Mouse (Mus musculus): ENCODE data around the gene Hdac7.

The Hdac7 gene

DNA sequence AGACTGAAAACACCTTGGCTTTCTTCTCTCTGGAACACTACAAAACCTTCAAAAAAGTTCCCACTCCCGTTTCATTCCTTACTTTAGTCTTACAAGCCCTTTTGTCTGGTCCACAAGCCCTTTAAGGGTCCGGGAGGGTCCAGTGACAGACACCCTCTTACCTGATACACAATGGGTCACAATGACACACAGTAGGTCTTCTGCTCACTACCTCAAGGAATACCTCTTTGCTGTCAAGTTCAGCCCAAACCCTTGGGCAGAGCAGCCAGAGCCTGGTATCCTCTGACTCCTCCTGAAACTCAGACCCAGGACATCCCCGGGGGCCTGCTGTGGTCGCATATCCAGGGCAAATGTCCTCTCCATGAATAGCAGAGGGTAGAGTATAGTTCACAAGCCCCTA, 95.3 kb downstream of the Hdac7 start:
- DNase-seq (ENCODE audit: inconsistent age in 2 of 2, low spot score in 1 of 2), result no peak

GRCm38 (mm10) chr15:97748309-97748708, 96.0 kb downstream of the Hdac7 start:
- no peak for DNase-seq (ENCODE audit: inconsistent age in 2 of 2, low spot score in 1 of 2)

GRCm38 (mm10) chr15:97747486-97747885, 96.8 kb downstream of the Hdac7 start:
- no peak for DNase-seq (ENCODE audit: inconsistent age in 2 of 2, low spot score in 1 of 2)

DNA sequence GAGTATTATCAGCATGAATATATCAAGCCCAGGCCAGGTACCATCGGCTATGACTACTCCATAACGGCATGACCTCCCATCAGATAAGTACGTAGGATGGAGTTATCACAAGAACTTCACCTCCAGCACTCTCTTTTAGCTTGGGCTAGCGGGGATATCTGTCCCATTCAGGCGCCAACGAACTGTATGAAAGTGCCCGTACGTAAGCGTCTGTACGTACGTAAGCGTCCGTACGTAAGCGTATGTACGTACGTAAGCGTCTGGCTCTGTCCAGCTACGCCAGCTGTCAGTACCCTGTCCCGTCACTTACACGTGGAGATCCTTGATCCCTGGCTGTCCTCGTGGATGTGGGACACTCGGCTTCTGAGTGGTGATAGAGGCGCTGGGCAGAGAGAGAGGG, 97.6 kb downstream of the Hdac7 start:
- DNase-seq (ENCODE audit: inconsistent age in 2 of 2, low spot score in 1 of 2), result no peak

DNA sequence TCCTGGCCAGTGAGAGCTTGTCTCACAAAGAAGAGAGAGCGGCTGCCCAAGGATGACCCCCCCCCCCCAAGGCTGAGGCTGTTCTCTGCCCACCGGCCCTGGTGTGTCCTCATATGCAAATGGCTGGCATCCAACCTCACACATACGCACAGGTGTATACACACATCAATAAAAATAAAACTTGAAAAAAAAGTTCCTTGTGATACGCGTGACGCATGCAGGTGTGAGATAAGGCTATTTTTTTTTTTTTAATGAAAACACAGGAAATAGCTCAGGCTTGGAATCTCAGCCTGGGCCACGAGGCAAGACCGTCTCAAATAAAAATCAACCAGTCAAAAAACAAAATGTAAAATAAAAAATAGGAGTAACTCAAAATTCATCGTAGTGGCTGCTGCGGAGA, 98.0 kb downstream of the Hdac7 start:
- no peak for DNase-seq (ENCODE audit: inconsistent age in 2 of 2, low spot score in 1 of 2)

DNA sequence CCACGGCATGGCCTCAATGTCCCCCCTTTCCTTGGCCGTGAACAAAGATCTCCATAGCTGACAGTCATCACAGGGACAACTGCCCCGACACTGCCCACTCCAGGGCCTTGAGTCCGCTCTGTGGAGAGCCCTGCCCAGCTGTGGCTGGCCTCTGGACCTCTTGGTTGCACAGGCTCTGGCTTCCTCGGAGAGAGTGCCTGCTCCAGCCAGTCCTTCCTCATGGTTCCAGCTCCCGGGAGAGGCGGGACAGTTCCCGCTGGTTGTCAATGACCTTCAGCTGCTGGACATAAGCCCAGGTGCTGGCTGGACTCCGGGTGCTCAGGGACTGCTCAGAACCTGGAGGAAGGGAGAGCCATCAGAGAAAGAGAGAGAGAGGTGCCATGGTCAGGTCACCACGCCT, 99.0 kb downstream of the Hdac7 start:
- DNase-seq (ENCODE audit: inconsistent age in 2 of 2, low spot score in 1 of 2), result peak; percentile 91 to 94

GRCm38 (mm10) chr15:97744930-97745329, 99.4 kb downstream of the Hdac7 start:
- no peak for DNase-seq (ENCODE audit: inconsistent age in 2 of 2, low spot score in 1 of 2)

DNA sequence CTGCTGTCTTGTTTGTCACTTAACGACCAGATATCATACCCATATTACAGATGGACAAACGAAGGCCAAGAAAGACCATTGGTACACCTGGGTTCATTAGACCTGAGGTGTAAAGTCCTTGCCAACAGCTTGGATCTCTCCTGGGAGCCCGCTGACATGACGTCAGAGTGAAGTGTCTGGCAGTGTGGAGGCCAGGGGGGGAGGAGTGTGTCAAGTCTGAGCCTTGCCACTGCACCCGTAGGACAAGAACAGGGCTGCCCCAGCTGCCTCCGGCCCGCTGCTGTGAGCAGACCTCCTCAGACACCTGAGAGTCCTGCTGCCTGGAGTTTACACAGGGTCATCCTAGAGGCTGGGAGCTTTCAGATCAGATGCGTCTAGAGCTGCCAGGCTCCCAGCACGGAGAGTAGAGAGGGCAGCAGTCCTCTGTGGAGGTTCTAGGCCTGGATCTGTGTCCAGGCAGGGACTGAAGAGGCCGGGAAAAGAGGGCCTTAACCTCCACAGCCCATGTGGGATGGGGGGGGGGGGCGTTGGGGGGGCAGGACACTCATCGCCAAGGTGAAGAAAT, 100.3 kb downstream of the Hdac7 start:
- DNase-seq (ENCODE audit: inconsistent age in 2 of 2, low spot score in 1 of 2), result peak in 1 of 2 experiments; percentile 59

DNA sequence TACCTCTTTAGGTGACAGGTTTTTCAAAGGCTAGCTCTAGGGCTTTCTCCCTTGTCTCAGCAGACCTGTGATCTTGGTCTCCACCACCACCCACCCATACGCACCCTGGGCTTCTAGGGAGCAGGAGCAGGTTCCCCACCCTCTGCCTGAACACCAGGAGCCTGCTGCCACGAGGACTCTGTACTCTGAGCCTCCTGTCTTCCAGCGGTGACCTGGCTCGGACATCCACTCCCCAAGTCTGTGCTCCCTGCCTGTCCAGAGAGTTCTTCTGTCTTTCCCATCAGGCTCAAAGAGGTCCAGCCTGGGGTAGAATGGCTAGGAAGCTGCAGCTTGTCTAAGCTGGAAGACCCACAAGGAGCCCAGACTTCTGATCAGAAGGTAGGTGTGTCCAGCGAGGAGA, 101.1 kb downstream of the Hdac7 start:
- no peak for DNase-seq (ENCODE audit: inconsistent age in 2 of 2, low spot score in 1 of 2)

All from adrenal gland, adult (tissue).